Mouse (Mus musculus): ENCODE measurements around the gene Gm21293.
"Not testable (repeated sequence)": the region's sequence is repeated elsewhere in the genome, so short reads cannot be mapped to it uniquely, and the experiment has no call there.

The Gm21293 gene

GRCm38 (mm10) chr10:104142687-104143086 lies at the start of gene Gm21293:
Gene Gm21293, plus strand, starts transcription at chr10:104142987.
- DNase-seq (ENCODE audit: low read depth, low spot score) = not testable (repeated sequence)

- no peak for DNase-seq (ENCODE audit: low read depth, low spot score)
Measured at GRCm38 (mm10) chr10:104110044-104110443, 32.7 kb upstream of the Gm21293 start.

- no peak for DNase-seq (ENCODE audit: low read depth, low spot score)
Measured at GRCm38 (mm10) chr10:104118312-104118711, 24.5 kb upstream of the Gm21293 start.

GRCm38 (mm10) chr10:104151197-104151596 lies 8.4 kb downstream of the Gm21293 start, which contains the start of gene Gm6763:
Gene Gm6763, plus strand, starts transcription at chr10:104151497.
- not testable (repeated sequence) for DNase-seq (ENCODE audit: low read depth, low spot score)

- not testable (repeated sequence) for DNase-seq (ENCODE audit: low read depth, low spot score)
Measured at GRCm38 (mm10) chr10:104159706-104160105, 16.9 kb downstream of the Gm21293 start, which contains the start of gene Gm8764. Gene Gm8764, plus strand, starts transcription at chr10:104160006.

- DNase-seq (ENCODE audit: low read depth, low spot score) = not testable (repeated sequence)
Measured at GRCm38 (mm10) chr10:104168215-104168614, 25.4 kb downstream of the Gm21293 start, which contains the start of gene Gm21304. Gene Gm21304, plus strand, starts transcription at chr10:104168515.

GRCm38 (mm10) chr10:104176724-104177123 lies 33.9 kb downstream of the Gm21293 start, which contains the start of gene Gm21312:
Gene Gm21312, plus strand, starts transcription at chr10:104177024.
- DNase-seq (ENCODE audit: low read depth, low spot score) = not testable (repeated sequence)

GRCm38 (mm10) chr10:104185233-104185632 lies 42.4 kb downstream of the Gm21293 start, which contains the start of gene Gm20765:
Gene Gm20765, plus strand, starts transcription at chr10:104185533.
- not testable (repeated sequence) for DNase-seq (ENCODE audit: low read depth, low spot score)

- DNase-seq (ENCODE audit: low read depth, low spot score) = not testable (repeated sequence)
Measured at GRCm38 (mm10) chr10:104193742-104194141, 51.0 kb downstream of the Gm21293 start, which contains the start of gene Gm4340. Gene Gm4340, plus strand, starts transcription at chr10:104194042.
